Mouse (Mus musculus) ovary, postnatal 36 days (tissue): ENCODE measurements around the gene Desi2.
"Not testable (repeated sequence)": the region's sequence is repeated elsewhere in the genome, so short reads cannot be mapped to it uniquely, and the experiment has no call there.

ENCODE experiments used
- DNase-seq: peaks from one replicate; pipeline ENCODE4 v3.0.0; 2022; ENCODE audit warnings: low spot score, mixed read lengths

Gene Desi2

GRCm38 (mm10) chr1:178265381-178265780, 78.2 kb downstream of the Desi2 start:
- DNase-seq: not testable (repeated sequence)

GRCm38 (mm10) chr1:178270635-178271034, 83.4 kb downstream of the Desi2 start:
- no peak for DNase-seq

GRCm38 (mm10) chr1:178275174-178275730, 88.0 kb downstream of the Desi2 start:
- DNase-seq: no peak

- DNase-seq: no peak
Measured at GRCm38 (mm10) chr1:178275738-178276053, 88.5 kb downstream of the Desi2 start.

GRCm38 (mm10) chr1:178276054-178276911, 89.1 kb downstream of the Desi2 start:
- peak; percentile 65 for DNase-seq

GRCm38 (mm10) chr1:178283314-178283713, 96.1 kb downstream of the Desi2 start:
- not testable (repeated sequence) for DNase-seq

- no peak for DNase-seq
Measured at GRCm38 (mm10) chr1:178283946-178284720, 96.9 kb downstream of the Desi2 start.

- DNase-seq: no peak
Measured at GRCm38 (mm10) chr1:178287601-178288176, 100.5 kb downstream of the Desi2 start.

GRCm38 (mm10) chr1:178291716-178292115, 104.5 kb downstream of the Desi2 start:
- DNase-seq: no peak

GRCm38 (mm10) chr1:178294051-178294450, 106.8 kb downstream of the Desi2 start:
- no peak for DNase-seq

GRCm38 (mm10) chr1:178301261-178301660, 114.0 kb downstream of the Desi2 start:
- DNase-seq: not testable (repeated sequence)

- DNase-seq: peak; percentile 66
Measured at GRCm38 (mm10) chr1:178303425-178303824, 116.2 kb downstream of the Desi2 start.
